Mouse (Mus musculus) cerebellum, postnatal 4 days (tissue): ENCODE measurements around the gene Olah.

Experiments
- DNase-seq, 2 experiments: peaks; one replicate each; pipeline ENCODE4 v3.0.0; 2022; ENCODE audit warnings: low spot score in 2 of 2, mixed read lengths in 1 of 2

Olah gene

GRCm38 (mm10) chr2:3348919-3349318, 48.1 kb downstream of the Olah start:
- DNase-seq = no peak

- no peak for DNase-seq
Measured at GRCm38 (mm10) chr2:3348422-3348821, 48.6 kb downstream of the Olah start.

GRCm38 (mm10) chr2:3335611-3336301, 61.3 kb downstream of the Olah start, which contains the start of gene Acbd7:
Acbd7 (plus strand) TSS chr2:3336168.
- peak; percentile 39 to 42 for DNase-seq

GRCm38 (mm10) chr2:3333761-3334160, 63.2 kb downstream of the Olah start:
- DNase-seq = no peak

GRCm38 (mm10) chr2:3332484-3333242, 64.3 kb downstream of the Olah start, which contains the start of gene Rpp38:
Rpp38 (minus strand) TSS chr2:3332643.
- DNase-seq = peak; percentile 90 to 95

- DNase-seq = no peak
Measured at GRCm38 (mm10) chr2:3332056-3332455, 65.0 kb downstream of the Olah start.

- DNase-seq = no peak
Measured at GRCm38 (mm10) chr2:3331071-3331703, 65.8 kb downstream of the Olah start.

- DNase-seq = peak; percentile 43 to 64
Measured at GRCm38 (mm10) chr2:3327351-3327750, 69.7 kb downstream of the Olah start.

- no peak for DNase-seq
Measured at GRCm38 (mm10) chr2:3326547-3326946, 70.5 kb downstream of the Olah start.

GRCm38 (mm10) chr2:3324381-3325130, 72.5 kb downstream of the Olah start:
- DNase-seq = no peak

- DNase-seq = no peak
Measured at GRCm38 (mm10) chr2:3323132-3323531, 73.9 kb downstream of the Olah start.

GRCm38 (mm10) chr2:3305426-3306025, 91.5 kb downstream of the Olah start:
- DNase-seq = no peak

- DNase-seq = no peak
Measured at GRCm38 (mm10) chr2:3295826-3296225, 101.2 kb downstream of the Olah start.

GRCm38 (mm10) chr2:3292170-3292569, 104.8 kb downstream of the Olah start:
- DNase-seq = no peak
